Mouse (Mus musculus): Measurements from ENCODE around the gene Wap.

Gene Wap

DNA sequence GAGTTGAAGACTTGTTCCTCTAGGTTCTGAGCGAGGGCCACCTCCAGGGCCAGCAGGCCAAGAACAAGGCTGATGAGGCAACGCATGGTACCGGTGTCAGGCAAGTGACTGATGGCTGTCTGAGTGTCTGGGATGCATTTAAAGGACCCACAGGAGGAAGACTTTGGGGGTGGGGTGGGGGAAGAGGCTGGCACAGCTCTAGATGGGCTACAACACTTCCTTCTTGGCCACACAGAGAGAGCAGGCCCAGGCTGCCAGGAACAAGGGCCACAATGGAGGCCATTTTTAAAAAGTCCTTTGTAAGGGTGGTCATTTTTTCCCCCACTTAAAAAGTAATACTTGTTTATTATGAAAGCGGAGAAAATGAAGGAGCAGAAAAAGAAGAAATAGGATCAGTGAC, at the start of gene Wap:
TSS of gene Wap (minus strand) at position 101 of the 400 bp plus-strand sequence.
- in situ Hi-C loops (cut with MboI, MseI), result no loop called here

DNA sequence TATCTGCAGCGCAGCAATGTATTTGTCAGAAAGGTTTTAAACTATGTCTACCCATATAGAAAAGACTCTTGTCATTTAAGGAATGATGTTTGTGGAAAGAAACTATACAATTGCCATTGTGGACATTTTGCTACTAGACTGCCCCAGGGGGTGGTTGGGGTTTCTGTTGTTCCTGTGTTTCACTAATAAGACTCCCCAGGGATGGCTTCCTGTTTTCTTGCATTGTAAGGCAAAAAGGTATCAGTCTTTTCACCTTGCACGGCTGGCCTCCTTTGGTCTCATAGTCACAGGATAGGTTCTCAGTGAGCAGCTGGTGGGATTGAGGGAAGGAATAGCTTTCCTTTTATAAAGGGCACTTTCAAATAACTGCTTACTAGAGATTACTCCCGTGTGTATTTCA, 46.3 kb upstream of the Wap start:
- in situ Hi-C loops (cut with MboI, MseI), result no loop called here

DNA sequence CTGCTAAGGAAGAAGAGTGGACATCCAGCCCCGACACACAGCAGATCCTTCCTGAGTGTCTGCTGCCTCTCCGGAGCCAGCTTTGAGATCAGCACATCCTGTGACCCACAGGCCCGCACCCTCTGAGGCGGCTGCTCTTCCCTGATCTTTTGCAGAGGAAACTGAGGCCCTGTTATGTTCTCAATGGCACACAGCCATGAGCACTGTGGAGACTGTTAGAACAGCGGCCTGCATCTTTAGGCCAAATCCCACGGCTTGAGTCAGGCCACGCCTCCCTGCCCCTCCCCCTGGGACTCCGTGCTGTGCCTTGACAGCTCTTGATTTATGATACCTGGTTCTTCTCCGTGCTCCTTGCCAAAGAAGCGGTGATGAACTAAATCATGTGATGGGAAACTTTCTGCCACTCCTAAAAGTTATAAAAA, 42.0 kb upstream of the Wap start:
- in situ Hi-C loops (cut with MboI, MseI), result no loop called here

DNA sequence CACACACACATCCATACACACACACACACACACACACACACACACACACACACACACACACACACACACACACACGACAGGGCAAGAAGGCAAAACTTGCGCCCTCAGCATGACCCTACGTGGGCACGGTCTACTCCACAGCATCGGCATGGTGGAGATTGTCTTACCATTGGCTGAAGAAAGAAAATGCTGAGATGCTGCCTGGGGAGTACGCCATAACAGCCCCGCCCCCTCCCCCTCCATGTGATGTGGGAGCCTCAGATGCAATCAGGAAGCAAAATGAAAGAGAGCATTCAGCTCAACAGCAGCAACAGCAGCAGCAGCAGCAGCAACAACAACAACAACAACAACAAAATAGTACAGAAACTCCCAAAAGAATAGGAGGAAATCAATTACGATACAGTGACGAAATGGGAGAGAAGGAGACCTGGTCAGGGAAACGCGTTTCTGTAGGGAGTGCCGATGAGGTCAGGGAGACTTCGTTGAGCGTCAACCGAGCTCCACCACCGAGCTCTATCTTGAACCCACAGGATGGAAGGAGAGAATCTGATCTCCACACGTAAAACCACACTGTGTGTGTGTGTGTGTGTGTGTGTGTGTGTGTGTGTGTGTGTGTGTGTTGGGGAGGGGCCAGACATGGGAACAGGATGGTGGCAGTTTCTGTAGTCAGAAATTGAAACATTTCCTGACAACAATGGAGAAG, 41.4 kb upstream of the Wap start:
- in situ Hi-C loops (cut with MboI, MseI), result no loop called here

DNA sequence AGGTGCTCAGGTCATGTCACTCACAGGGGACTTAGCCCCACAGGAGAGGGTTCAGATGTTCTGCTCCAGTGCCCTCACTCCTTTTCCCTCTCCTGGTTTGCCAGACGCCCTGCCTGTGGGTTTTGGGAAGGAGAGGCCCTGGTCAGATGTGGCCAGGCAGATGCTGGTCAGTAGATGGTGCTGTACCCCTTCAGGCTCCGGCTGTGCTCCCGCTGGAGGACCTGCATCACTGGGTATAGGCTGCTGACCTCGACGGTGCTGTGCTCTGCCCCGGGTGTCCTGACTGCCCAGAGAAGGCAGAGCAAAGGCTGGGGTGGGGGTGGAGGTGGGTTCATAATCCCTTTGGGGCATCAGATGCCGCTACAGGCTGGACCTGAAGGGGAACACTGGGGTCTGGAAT, 39.1 kb upstream of the Wap start:
- in situ Hi-C loops (cut with MboI, MseI), result no loop called here

DNA sequence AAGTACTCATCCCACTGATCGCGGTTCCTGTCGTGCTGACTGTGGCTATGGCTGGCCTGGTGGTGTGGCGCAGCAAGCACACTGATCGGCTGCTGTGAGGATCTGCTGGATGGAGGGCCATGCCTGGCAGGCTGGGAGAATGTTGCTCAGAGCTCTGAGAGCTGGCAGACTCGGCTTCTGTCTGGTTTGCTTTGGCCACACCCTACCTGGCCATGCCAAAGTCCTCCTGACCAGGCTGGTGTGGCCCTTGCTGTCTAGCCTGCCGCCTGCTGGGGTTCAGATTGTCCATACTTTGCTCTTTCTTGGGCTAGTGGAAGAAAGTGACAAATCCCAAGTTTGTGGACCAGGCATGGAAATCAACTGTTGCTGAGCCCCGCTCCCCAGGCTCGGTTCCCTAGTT, 38.2 kb upstream of the Wap start:
- in situ Hi-C loops (cut with MboI, MseI), result no loop called here

DNA sequence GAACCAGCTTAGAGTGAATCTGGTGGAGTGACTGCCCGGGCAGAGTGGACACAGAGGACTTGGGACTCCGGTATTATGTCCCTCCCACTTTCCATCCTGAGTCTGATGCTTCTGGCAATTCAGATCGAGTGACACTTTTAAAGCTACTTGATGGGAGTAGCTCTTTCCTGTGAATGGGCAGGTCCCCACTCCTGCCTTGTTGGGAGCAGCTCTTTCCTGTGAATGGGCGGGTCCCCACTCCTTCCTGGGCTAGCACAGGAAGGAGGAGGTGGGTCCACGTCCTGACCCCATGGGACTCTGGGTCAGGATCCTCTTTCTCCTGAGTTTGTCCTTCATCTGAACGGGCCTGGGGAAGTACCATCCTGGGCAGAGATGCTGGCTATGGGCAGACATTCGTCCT, 37.0 kb upstream of the Wap start:
- in situ Hi-C loops (cut with MboI, MseI), result no loop called here

DNA sequence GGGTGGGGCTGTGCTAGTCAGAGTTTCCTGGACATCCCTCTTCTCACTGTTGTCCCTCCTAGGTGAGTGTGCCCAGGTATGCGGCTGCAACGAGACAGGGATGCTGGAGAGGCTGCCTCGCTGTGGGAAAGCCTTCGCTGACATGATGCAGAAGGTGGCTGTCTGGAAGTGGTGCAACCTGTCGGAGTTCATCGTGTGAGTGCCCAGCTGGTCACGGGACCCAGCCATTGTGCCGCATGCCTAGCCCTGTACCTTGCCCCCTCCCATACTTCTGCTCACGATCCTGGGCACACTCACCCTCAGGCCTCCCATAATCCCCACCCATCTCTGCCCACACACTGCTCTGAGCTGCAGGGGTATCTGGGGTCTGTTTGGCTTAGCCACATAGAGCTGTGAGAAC, 36.3 kb upstream of the Wap start:
- in situ Hi-C loops (cut with MboI, MseI), result loop anchor here (25.0 kb wide), 1 partner anchor 463 kb away; no protein-coding TSS in a partner anchor

DNA sequence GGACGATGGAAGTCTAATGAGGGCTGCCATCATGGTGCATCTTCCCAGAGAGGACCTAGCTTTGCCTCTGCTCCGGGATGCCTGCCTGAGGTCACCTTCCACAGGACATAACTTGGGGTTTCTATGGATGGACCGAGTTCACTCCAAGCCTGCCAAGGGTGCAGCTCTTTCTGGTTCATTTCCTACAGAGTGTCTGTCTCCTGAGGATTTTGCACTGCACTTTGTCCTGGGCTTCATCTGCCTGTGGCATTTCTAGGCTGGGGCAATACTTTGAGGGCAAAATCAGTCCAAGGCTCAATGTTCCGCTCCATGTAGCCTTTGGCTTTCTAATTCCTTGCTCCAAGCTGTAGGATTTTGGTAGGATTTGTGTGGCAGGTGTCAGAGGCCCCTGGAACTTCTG, 32.4 kb upstream of the Wap start:
- in situ Hi-C loops (cut with MboI, MseI), result loop anchor here (25.0 kb wide), 1 partner anchor 466 kb away; no protein-coding TSS in a partner anchor

DNA sequence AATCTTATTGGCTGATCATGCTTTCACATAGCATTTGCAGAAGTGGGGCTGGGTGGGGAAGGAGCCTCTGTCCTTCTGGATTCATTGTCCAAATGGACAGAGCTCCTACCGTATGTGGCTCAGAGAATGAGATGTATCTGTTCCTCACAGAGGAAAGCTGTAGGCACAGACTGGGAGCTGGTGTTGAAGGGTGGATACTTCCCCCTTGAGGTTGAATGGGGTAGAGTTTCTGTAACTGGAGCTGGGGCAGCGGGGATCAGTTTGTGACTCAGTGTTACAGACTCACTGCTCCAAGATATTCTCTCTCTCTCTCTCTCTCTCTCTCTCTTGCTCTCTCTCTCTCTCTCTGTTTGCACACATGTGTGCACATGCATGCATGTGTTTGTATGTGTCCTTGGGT, 31.6 kb upstream of the Wap start:
- in situ Hi-C loops (cut with MboI, MseI), result loop anchor here (25.0 kb wide), 1 partner anchor 467 kb away; no protein-coding TSS in a partner anchor

DNA sequence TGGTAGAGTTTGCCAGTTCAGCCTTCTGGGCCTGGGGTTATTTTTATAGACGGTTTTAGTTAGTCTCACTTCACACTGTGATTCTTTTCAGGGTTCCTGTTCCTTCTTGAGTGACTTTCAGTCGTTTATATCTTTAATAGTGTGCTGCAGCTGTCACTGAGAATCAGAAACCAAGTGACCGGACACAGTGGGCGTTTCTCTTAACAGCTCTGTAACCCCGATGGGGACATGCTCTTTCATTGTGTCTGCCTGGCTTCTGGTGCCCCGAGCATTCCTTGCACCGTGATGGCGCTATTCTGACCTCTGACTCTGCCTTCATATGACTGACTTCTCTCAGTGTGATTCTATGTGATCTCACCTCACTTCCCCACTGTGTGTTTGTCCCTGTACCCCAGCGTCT, 30.6 kb upstream of the Wap start:
- in situ Hi-C loops (cut with MboI, MseI), result loop anchor here (10.0 to 25.0 kb wide), 2 partner anchors 468 to 1866 kb away; no protein-coding TSS in a partner anchor

DNA sequence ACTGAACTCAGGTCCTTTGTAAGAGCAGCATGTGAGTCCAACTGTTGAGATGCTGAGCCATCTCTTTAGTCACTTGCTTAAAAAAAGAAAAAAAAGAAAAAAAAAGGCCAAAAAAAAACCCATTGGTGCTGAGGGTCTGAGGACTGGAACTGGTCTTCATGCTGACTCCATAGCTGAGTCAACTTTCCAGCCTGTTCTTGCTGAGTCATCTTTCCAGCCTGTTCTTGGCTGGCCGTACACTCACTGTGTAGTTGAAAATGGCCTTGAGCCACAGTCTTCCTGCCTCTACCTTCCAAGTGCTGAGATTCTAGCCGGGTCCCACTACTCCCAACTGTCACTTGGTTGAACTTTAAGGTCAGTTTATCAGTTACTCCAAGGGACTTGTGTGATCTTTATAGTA, 28.2 kb upstream of the Wap start:
- in situ Hi-C loops (cut with MboI, MseI), result loop anchor here (10.0 to 25.0 kb wide), 2 partner anchors 471 to 1868 kb away; no protein-coding TSS in a partner anchor

DNA sequence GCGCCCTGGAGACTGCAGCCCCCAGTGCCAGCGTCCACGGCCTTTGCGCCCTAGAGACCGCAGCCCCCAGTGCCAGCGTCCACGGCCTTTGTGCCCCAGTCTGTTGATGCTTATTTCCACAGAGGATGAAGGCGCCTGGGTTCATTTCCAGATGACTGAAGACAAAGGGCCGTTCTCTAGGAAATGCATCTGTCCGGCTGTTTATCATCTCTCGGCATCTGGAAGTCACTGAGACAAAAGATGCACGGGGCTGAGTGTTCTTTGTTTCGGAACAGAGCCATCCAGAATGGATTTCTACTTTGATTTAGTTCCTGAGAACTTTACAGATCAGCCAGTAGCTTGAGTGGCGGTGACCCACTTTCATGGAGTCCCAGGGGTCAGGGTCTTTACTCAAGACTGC, 22.8 kb upstream of the Wap start:
- in situ Hi-C loops (cut with MboI, MseI), result loop anchor here (5.0 to 25.0 kb wide), 3 partner anchors 46 to 1874 kb away; no protein-coding TSS in a partner anchor

DNA sequence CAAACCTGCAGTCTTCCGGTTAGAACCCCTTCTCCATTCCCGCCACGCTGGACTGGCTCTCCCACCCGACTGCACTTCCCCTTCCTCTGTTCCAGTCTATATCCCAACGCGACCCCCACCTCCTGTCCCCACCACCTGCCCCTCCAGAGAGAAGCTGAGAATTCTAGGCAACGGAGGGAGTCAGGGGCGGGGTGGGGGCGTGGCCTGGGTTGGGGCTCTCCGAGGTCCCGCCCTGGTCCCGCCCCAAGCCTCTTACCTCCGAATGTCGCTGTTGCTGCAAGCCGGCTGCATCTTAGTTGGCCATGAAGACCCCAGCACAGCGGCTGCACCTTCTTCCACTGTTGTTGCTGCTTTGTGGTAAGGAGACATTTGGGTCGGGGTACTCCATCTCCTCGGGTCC, 19.8 kb upstream of the Wap start, which contains the start of gene Ramp3:
TSS of gene Ramp3 (plus strand) at position 251 of the 400 bp plus-strand sequence.
- in situ Hi-C loops (cut with MboI, MseI), result loop anchor here (25.0 kb wide), 1 partner anchor 479 kb away; no protein-coding TSS in a partner anchor

DNA sequence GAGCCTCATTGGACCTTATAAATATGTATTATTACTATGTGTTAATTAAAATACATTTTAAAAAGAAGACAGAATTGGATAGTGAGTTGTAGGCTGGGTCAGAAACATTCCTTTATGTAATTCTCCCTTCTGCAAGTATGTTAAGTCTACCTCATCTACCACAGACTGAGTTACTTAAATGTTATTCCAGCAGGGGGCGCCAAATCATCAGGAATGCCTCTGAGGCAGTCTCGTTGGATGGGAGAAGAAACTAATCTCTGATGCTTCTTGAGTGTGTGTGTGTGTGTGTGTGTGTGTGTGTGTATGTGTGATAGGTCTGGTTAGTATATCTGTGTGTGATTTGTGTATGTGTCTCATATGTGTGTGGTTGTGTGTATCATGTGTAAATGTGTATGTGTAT, 16.5 kb upstream of the Wap start:
- in situ Hi-C loops (cut with MboI, MseI), result loop anchor here (5.0 to 25.0 kb wide), 2 partner anchors 112 to 482 kb away; no protein-coding TSS in a partner anchor

DNA sequence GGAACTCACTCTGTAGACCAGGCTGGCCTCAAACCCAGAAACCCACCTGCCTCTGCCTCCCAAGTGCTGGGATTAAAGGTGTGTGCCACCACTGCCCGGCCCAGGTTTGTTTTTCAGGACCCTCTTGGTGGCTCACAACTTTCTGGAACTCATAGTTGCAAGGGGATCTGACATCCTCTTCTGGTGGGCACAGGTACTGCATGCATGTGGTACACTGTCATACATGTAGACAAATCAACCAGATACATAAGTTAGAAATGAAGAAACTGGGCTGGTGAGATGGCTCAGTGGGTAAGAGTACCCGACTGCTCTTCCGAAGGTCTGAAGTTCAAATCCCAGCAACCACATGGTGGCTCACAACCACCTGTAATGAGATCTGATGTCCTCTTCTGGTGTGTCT, 14.5 kb upstream of the Wap start:
- in situ Hi-C loops (cut with MboI, MseI), result loop anchor here (5.0 to 25.0 kb wide), 2 partner anchors 114 to 484 kb away; no protein-coding TSS in a partner anchor

DNA sequence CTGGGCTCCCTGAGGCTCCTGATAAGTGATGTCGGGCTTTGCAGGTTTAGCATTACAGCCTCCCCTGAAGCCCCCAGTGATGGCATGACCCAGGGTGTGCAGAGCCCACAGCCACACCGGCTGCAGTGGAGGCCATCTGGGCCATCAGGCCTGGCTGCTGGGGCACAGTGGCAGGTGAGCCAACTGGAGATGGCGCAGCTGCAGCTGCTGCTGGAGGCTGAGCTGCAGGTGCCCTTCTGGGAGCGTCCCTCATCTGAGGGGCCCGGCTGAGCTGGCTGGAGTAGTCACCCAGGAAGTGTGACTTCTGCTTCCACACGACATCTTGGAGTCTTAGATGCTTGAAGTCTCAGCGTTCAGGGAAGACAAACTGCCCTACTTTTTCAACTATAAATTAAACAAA, 12.1 kb upstream of the Wap start:
- in situ Hi-C loops (cut with MboI, MseI), result loop anchor here (5.0 to 25.0 kb wide), 2 partner anchors 117 to 487 kb away; no protein-coding TSS in a partner anchor

DNA sequence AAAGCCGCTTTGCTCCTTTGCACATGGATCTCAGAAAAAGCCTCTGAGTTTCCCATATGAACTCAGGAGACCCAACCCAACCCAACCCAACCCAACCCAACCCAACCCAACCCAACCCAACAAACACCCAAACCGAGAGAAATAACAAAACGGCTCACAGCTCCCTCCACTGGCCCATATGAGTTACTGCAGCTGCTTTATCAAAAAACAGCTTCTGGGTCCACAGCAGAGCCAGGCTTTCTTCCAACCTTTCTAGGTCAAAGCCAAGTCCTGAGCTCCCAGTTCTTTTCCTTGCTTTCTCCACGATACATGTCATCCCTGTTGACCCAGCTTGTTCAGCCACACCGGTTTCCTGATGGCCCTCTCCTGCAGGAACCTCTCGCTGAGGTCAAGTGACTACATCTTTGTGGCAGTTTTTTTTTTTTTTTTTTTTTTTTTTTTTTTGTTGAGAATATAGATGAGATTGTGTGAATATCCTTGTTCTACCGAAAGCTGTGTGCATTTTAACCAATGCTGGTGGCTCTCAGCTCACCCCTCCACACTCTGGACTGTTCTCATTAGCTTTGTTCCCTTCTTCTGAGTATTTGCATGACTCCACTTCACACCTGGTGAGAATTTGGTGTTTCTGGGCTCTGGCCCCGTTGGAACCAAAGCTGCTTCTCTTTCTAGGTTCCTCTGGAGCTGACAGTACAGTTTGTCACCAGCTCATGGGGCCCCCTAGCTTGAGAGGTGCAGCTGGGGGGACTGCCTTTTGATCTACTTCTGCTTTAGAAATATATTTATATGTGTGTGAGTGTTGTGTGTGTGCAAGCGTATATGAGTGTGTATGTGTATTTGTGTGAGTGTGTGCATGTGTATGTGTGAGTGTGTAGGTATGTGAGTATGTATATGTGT, 9.6 kb upstream of the Wap start:
- in situ Hi-C loops (cut with MboI, MseI), result no loop called here

DNA sequence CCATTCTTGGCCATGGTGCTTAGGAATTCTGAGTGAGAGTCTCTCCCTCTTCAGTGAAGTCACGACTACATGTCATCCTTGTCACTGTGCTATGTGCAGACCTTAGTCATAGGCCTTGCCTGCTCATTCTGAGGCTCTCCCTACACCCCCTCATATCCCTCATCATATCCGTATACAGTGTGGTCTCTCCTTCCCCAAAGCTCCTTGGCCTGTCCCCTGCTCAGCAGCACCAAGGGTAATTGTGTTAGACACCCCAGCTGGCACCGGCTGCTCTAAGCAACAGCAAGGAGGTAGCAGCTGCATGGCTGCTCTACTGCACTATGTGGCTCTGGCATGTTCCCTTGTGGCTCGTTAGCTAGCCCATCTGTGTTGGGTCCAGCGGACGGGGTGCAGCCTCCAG, 6.1 kb upstream of the Wap start:
- in situ Hi-C loops (cut with MboI, MseI), result no loop called here

DNA sequence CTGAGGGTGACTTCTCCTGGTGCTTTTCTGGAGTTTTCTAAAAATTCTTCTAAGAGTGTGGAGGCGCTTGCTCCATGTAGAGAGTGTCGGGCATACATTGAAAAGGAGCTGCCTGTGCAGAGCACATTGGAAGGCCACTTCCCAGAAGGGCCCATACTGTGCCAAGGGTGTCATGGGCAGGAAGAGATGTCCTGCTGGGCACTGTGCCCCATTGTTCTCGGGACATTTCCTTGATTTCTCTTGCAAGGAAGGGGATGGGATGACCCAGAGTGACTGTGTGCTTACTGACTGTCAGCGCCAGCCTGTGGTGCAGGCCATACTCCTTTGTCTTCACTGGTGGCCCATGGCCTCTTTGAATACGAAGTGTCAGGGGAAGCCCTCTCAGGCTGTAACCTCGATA, 635 bp upstream of the Wap start:
- in situ Hi-C loops (cut with MboI, MseI), result no loop called here

DNA sequence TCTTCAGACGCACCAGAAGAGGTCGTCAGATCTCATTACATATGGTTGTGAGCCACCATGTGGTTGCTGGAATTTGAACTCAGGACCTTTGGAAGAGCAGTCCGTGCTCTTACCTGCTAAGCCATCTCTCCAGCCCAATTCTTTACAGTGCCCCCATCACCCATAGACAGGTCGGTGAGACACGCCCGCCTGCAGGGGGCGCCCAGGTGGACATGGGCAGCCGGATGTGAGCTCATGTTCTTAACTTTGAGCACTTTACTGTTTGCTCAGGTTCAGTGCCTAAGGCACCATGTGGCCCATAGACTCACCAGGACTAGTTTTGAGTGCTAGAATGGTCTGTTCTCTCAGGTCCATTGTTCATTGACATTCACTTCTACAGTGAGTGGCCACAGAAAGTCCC, 2.3 kb downstream of the Wap start:
- in situ Hi-C loops (cut with MboI, MseI), result no loop called here

DNA sequence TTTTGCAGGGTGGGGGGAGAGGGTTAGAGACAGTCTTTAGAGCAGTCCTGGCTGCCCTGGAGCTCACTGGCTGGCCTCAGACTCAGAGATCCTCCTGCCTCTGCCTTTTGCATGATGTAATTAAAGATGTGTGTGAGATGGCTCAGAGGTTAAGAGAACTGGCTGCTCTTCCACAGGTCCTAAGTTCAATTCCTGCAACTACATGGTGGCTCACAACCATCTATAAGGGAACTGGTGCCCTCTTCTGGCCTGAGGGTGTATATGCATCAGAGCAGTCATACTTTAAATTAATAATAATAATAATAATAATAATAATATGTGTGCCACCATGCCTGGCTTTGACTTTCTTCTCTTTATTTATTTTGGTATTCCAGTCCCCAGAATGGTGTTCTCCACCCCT, 8.8 kb downstream of the Wap start:
- in situ Hi-C loops (cut with MboI, MseI), result no loop called here

Measured in T-helper 1 cell (primary cell).